25 mouse cellular contexts compared by ENCODE assay signal in the genomic region with DNA sequence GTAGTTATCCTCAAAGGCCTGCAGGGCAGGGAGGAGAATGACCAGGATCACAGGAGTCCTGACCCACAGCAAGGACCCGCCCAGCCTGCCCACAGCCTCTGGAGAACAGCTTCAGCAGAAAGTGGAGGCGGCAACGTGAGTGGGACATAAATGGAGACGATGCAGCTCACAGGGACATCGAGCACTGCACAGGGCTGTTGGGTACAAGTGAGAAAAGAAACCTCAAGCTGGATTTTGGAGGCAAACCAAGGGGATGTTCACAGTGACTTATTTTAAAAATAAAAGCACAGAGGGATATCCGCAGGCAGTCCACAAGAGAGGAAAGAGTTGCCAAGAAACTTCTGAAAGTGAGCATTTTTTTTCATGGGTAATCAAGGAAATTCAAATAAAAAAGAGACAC. TPM values are rescaled to one million over a fixed set of nuclear protein-coding genes. Genes with fewer than 3 reads are reported as not detected.
"Had no signal": no experiment of that assay in that cellular context is flagged by ENCODE, and none has a peak within 500 bp of the region (broad histone marks: within the 10 kb centered on the region; RNA-seq: fewer than 3 reads in every experiment).

No protein-coding gene starts in this region.

- DNase-seq: kidney, adult 2 months; kidney, postnatal 25 days; layer of hippocampus, adult 9-11 months; liver; lung, adult 18-20 months; lung, postnatal 10 days; lung, postnatal 36 days; retina, postnatal 1 day; spleen, adult 18-20 months; thymus, adult 2 months; thymus, postnatal 14 days had no signal

- H3K27ac ChIP-seq: kidney, postnatal 0 days; layer of hippocampus, adult 2 months; limb, embryonic 10.5 days; limb, embryonic 13.5 days; liver, embryonic 12.5 days; liver, embryonic 15.5 days; lung, embryonic 15.5 days; midbrain, embryonic 10.5 days; midbrain, embryonic 13.5 days; neural tube, embryonic 13.5 days had no signal

- H3K4me3 ChIP-seq: layer of hippocampus, adult 2 months; limb, embryonic 10.5 days; limb, embryonic 13.5 days; liver, embryonic 12.5 days; liver, embryonic 15.5 days; lung, embryonic 15.5 days; megakaryocyte, embryonic 14.5 days; midbrain, embryonic 10.5 days; midbrain, embryonic 13.5 days; myocyte; neural tube, embryonic 13.5 days had no signal

RNA-seq across cellular contexts. Expression of gene Scn5a, which starts 48.4 kb away (rescaled TPM):
- total RNA-seq: monocyte, adult 5-6 weeks; neutrophil, adult 5-6 weeks had no signal
